Mouse (Mus musculus): ENCODE results near the gene Adcy6. TPM values are rescaled to one million over a fixed set of nuclear protein-coding genes. Genes with fewer than 3 reads are reported as not detected.
"Not testable (repeated sequence)": the region's sequence is repeated elsewhere in the genome, so short reads cannot be mapped to it uniquely, and the experiment has no call there.

Adcy6 gene
- polyA plus RNA-seq, 2 experiments: 14.3 to 74.0 TPM

DNA sequence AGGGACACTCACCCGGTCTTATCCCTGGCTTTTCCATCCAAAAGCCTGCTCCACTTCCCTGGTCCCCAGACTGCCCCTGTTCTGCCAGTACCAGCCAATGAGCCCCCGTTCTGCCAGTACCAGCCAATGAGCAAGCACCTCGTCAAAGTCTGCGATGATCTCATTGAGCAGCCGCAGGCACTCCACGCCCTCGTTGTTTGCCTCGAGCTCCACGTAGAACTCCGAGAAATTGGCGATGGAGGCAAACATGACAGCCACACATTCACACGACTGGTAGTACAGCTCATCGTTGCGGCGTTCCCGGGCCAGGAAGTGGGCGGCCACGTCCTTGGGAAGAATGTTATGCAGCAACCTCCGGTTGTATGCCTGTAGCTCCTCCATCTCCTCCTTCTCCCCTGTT, 15.7 kb downstream of the Adcy6 start:
- DNase-seq (ENCODE audit: low spot score) (no peak), ATAC-seq (ENCODE audit: low FRiP score, low read depth) (no peak)
- Histone ChIP-seq H3K4me2 (replicated peaks; ENCODE audit: low read depth, low read length, severe bottlenecking) (no peak overlapping the region), H3K27me3 (ENCODE audit: control insufficient read depth, insufficient read depth, low read length) (no peaks in the 10 kb centered on the region), H3K4me3 (replicated peaks; ENCODE audit: low read length) (no peak overlapping the region), H3K27ac (replicated peaks; ENCODE audit: low read depth, low read length) (no peak overlapping the region), H3K9ac (ENCODE audit: low read depth, low read length, severe bottlenecking) (no peak overlapping the region), H3K36me3 (ENCODE audit: control insufficient read depth, insufficient read depth, low read length) (peaks cover 97% of the 10 kb centered on the region), H3K4me1 (ENCODE audit: control insufficient read depth, insufficient read depth, low read length) (no peaks in the 10 kb centered on the region), H3K9me3 (ENCODE audit: control insufficient read depth, low read length) (no peaks in the 10 kb centered on the region)
- no peak for TF ChIP-seq POLR2A (IDR thresholded peaks at IDR 0.05; ENCODE audit: borderline replicate concordance, extremely low read depth, insufficient read depth, insufficient read length)
- WGBS: 79% methylated on average over 19 of the region's 19 CpGs

DNA sequence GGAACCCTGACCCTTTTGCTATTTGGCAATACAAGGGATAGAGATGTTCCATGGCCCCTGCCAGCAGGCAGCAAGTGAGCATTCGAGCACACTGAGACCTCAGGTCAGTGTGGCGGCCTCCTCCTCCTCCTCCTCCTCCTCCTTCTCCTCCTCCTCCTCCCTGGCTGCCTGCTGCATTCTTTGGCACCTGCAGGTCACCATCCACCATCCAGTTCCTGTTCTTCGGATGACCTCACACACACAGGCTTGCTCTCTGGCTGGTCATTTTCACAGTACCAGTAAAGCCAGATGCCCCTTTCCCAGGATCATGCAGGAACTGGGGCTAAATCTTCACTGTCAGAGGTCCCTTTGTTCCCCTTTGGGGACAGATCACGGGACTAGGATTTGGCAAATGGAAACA, 18.5 kb downstream of the Adcy6 start:
- no peaks in the 10 kb centered on the region for H3K27me3 ChIP-seq (ENCODE audit: control insufficient read depth, insufficient read depth, low read length)
- H3K27ac ChIP-seq (replicated peaks; ENCODE audit: low read depth, low read length): no peak overlapping the region
- H3K4me1 ChIP-seq (ENCODE audit: control insufficient read depth, insufficient read depth, low read length): no peaks in the 10 kb centered on the region
- WGBS: 72% methylated on average over 3 of the region's 4 CpGs
- no peak overlapping the region for H3K4me3 ChIP-seq (replicated peaks; ENCODE audit: low read length)
- no peak for DNase-seq (ENCODE audit: low spot score)
- H3K9ac ChIP-seq (ENCODE audit: low read depth, low read length, severe bottlenecking): no peak overlapping the region
- no peak overlapping the region for H3K4me2 ChIP-seq (replicated peaks; ENCODE audit: low read depth, low read length, severe bottlenecking)
- no peak for TF ChIP-seq POLR2A (IDR thresholded peaks at IDR 0.05; ENCODE audit: borderline replicate concordance, extremely low read depth, insufficient read depth, insufficient read length)
- ATAC-seq (ENCODE audit: low FRiP score, low read depth): no peak
- H3K36me3 ChIP-seq (ENCODE audit: control insufficient read depth, insufficient read depth, low read length): peaks cover 70% of the 10 kb centered on the region
- H3K9me3 ChIP-seq (ENCODE audit: control insufficient read depth, low read length): no peaks in the 10 kb centered on the region

DNA sequence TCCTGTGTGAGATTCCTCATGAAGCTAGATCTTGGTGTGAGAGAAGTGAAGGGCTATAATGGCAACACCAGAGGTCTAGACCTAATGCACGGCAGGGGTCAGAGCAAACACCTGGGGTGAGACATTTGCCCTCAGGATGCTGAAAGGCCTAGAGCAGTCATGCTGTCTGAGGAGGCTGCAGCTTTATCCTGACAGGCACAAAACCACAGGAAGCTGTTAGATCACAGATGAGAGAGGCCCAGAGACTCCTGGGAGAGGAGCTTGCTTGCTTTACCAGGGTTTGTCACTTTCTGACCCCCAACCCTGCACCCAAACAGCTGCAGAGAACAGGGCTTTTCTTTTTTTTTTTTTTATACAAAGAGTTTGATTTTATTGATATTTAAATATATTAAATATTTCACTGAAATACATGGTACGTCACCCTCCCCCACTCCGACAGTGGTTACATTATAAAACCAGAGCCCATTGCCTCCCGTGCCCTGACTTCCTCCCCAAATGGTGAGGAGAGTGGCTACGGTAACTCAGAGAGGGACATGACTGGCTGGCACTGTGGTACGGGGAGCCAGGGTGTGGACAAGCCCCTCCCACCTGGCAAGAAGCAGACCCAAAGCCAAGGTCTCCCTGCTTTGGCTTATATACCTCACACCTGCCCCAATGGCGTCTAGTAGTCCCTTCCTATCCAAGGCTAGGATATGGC, 20.1 kb downstream of the Adcy6 start:
- Histone ChIP-seq H3K4me2 (replicated peaks; ENCODE audit: low read depth, low read length, severe bottlenecking) (no peak overlapping the region), H3K27ac (replicated peaks; ENCODE audit: low read depth, low read length) (no peak overlapping the region), H3K9ac (ENCODE audit: low read depth, low read length, severe bottlenecking) (no peak overlapping the region), H3K4me3 (replicated peaks; ENCODE audit: low read length) (no peak overlapping the region), H3K36me3 (ENCODE audit: control insufficient read depth, insufficient read depth, low read length) (peaks cover 54% of the 10 kb centered on the region), H3K9me3 (ENCODE audit: control insufficient read depth, low read length) (no peaks in the 10 kb centered on the region), H3K27me3 (ENCODE audit: control insufficient read depth, insufficient read depth, low read length) (no peaks in the 10 kb centered on the region), H3K4me1 (ENCODE audit: control insufficient read depth, insufficient read depth, low read length) (no peaks in the 10 kb centered on the region)
- no peak for ATAC-seq (ENCODE audit: low FRiP score, low read depth)
- no peak for TF ChIP-seq POLR2A (IDR thresholded peaks at IDR 0.05; ENCODE audit: borderline replicate concordance, extremely low read depth, insufficient read depth, insufficient read length)
- no peak for DNase-seq (ENCODE audit: low spot score)
- WGBS: 56% methylated on average over 7 of the region's 7 CpGs

DNA sequence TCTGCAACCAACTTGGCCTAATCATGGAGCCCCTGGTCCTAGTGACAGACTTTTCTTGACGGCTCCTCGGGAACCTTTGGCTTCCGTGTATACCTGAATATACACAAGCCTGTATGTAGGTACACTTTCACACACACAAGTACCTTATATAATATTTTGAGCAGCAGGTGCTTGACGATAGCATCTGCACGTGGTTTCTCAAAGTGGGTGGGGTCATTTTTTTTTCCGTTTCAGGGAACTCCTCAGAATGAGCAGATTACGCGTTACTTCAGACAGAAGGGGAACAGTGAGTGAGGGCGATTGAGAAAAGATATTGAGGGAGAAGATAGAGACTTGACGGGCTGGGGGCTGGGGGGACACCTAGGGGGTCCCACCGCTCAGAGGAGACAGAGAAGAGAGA, 22.1 kb downstream of the Adcy6 start:
- H3K27ac ChIP-seq (replicated peaks; ENCODE audit: low read depth, low read length): no peak overlapping the region
- no peak for DNase-seq (ENCODE audit: low spot score)
- no peaks in the 10 kb centered on the region for H3K4me1 ChIP-seq (ENCODE audit: control insufficient read depth, insufficient read depth, low read length)
- no peaks in the 10 kb centered on the region for H3K9me3 ChIP-seq (ENCODE audit: control insufficient read depth, low read length)
- H3K36me3 ChIP-seq (ENCODE audit: control insufficient read depth, insufficient read depth, low read length): peaks cover 34% of the 10 kb centered on the region
- no peak for TF ChIP-seq POLR2A (IDR thresholded peaks at IDR 0.05; ENCODE audit: borderline replicate concordance, extremely low read depth, insufficient read depth, insufficient read length)
- ATAC-seq (ENCODE audit: low FRiP score, low read depth): no peak
- no peak overlapping the region for H3K4me2 ChIP-seq (replicated peaks; ENCODE audit: low read depth, low read length, severe bottlenecking)
- H3K4me3 ChIP-seq (replicated peaks; ENCODE audit: low read length): no peak overlapping the region
- H3K27me3 ChIP-seq (ENCODE audit: control insufficient read depth, insufficient read depth, low read length): no peaks in the 10 kb centered on the region
- WGBS: 89% methylated on average over 11 of the region's 11 CpGs
- H3K9ac ChIP-seq (ENCODE audit: low read depth, low read length, severe bottlenecking): no peak overlapping the region

DNA sequence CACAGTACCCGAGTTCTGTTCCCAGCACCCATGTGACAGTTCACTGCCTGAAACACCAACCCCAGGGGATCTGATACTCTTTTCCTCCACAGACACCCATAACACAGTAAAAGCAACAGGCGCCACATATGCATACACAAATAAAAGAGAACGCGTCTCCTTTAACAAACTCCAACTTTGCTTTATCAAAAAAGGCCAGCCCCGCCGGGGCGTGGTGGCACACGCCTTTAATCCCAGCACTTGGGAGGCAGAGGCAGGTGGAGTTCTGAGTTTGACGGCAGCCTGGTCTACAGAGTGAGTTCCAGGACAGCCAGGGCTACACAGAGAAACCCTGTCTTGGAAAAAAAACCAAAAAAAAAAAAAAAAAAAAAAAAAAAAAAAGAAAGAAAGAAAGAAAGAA, 23.7 kb downstream of the Adcy6 start:
- H3K9ac ChIP-seq (ENCODE audit: low read depth, low read length, severe bottlenecking); H3K9me3 ChIP-seq (ENCODE audit: control insufficient read depth, low read length); H3K4me2 ChIP-seq (replicated peaks; ENCODE audit: low read depth, low read length, severe bottlenecking); ATAC-seq (ENCODE audit: low FRiP score, low read depth); H3K4me3 ChIP-seq (replicated peaks; ENCODE audit: low read length); H3K4me1 ChIP-seq (ENCODE audit: control insufficient read depth, insufficient read depth, low read length); H3K27ac ChIP-seq (replicated peaks; ENCODE audit: low read depth, low read length); H3K27me3 ChIP-seq (ENCODE audit: control insufficient read depth, insufficient read depth, low read length); DNase-seq (ENCODE audit: low spot score): not testable (repeated sequence)
- WGBS: 73% methylated on average over 9 of the region's 9 CpGs
- H3K36me3 ChIP-seq (ENCODE audit: control insufficient read depth, insufficient read depth, low read length): peaks cover 18% of the 10 kb centered on the region

DNA sequence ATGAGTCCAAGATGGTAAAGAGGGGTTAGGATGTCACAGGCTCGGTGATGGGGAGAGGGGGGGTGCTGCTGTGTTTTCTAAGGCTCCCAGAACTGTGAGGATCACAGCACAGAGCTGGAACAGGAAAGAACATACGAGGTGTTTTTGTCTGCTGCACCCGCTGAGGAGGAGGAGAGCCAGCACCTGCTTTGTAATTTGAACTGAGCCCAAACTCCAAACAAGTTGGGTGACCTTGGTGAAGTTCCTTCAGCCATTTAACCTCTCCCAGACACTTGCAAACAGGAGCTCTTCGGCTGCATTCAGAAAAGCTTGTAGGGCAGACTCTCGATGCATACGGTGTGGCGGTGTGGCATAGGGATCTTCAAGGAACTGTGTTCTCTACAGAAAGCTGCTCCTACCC, 24.5 kb downstream of the Adcy6 start:
- Histone ChIP-seq H3K9ac (ENCODE audit: low read depth, low read length, severe bottlenecking) (no peak overlapping the region), H3K27ac (replicated peaks; ENCODE audit: low read depth, low read length) (no peak overlapping the region), H3K4me1 (ENCODE audit: control insufficient read depth, insufficient read depth, low read length) (no peaks in the 10 kb centered on the region), H3K36me3 (ENCODE audit: control insufficient read depth, insufficient read depth, low read length) (peaks cover 11% of the 10 kb centered on the region), H3K4me3 (replicated peaks; ENCODE audit: low read length) (no peak overlapping the region), H3K9me3 (ENCODE audit: control insufficient read depth, low read length) (no peaks in the 10 kb centered on the region), H3K27me3 (ENCODE audit: control insufficient read depth, insufficient read depth, low read length) (no peaks in the 10 kb centered on the region), H3K4me2 (replicated peaks; ENCODE audit: low read depth, low read length, severe bottlenecking) (no peak overlapping the region)
- no peak for ATAC-seq (ENCODE audit: low FRiP score, low read depth)
- 24% methylated on average over 7 of the region's 7 CpGs for WGBS
- TF ChIP-seq POLR2A (IDR thresholded peaks at IDR 0.05; ENCODE audit: borderline replicate concordance, extremely low read depth, insufficient read depth, insufficient read length): no peak
- no peak for DNase-seq (ENCODE audit: low spot score)
